Mouse (Mus musculus) CH12.LX (cell line): ENCODE results near the gene Chd1. TPM values are rescaled to one million over a fixed set of nuclear protein-coding genes. Genes with fewer than 3 reads are reported as not detected.

ENCODE experiments used
- DNase-seq: peaks from one replicate; pipeline ENCODE4 v3.0.0-alpha.2; 2013; ENCODE audit errors: extremely low read depth
- H3K27ac ChIP-seq: 2 replicates; pipeline ENCODE4 v1.5.1; 2012; ENCODE audit warnings: low read depth, mild to moderate bottlenecking, control low read depth, moderate library complexity; ENCODE audit not compliant: insufficient read depth
- H3K27me3 ChIP-seq: replicated peaks from 2 replicates; pipeline ENCODE3; 2012; ENCODE audit warnings: inconsistent platforms
- H3K36me3 ChIP-seq, 2 experiments: replicated peaks in 1 of 2; 2 replicates each; pipeline versions ENCODE3 to v1.6.1; 2012; ENCODE audit warnings: inconsistent platforms in 1 of 2, low read length in 1 of 2, mild to moderate bottlenecking in 1 of 2, mixed read lengths in 1 of 2, moderate library complexity in 1 of 2; ENCODE audit not compliant: control insufficient read depth in 1 of 2, insufficient read depth in 1 of 2
- H3K4me1 ChIP-seq, 2 experiments: 2 replicates each; pipeline ENCODE4 v1.6.1; 2012; ENCODE audit warnings: inconsistent platforms in 1 of 2, moderate library complexity in 1 of 2; ENCODE audit not compliant: insufficient read depth in 2 of 2, control insufficient read depth in 1 of 2
- H3K4me2 ChIP-seq: 2 replicates; pipeline ENCODE4 v1.6.1; 2012; ENCODE audit warnings: low read depth, mild to moderate bottlenecking, control low read depth; ENCODE audit not compliant: poor library complexity, insufficient read depth, severe bottlenecking
- H3K4me3 ChIP-seq, 3 experiments: fragments of 150-350 bp in 1 of 3; sonication (generic) in 1 of 3; replicated peaks in 1 of 3; 2 replicates each; pipeline versions ENCODE3 to v1.5.1; 2011 to 2012; ENCODE audit warnings: low read depth in 2 of 3, low read length in 2 of 3, mild to moderate bottlenecking in 2 of 3, moderate library complexity in 2 of 3, control low read depth in 1 of 3, improper control_type of control experiment in 1 of 3, inconsistent platforms in 1 of 3, mixed read lengths in 1 of 3; ENCODE audit not compliant: poor library complexity in 1 of 3
- H3K79me2 ChIP-seq: replicated peaks from 2 replicates; pipeline ENCODE4 v1.6.1; 2012; ENCODE audit warnings: mild to moderate bottlenecking, moderate library complexity; ENCODE audit not compliant: control insufficient read depth, poor library complexity, insufficient read depth, severe bottlenecking; ENCODE audit errors: extremely low read depth
- H3K9ac ChIP-seq: 2 replicates; pipeline ENCODE4 v1.6.1; 2012; ENCODE audit warnings: low read depth, mild to moderate bottlenecking, control low read depth, moderate library complexity; ENCODE audit not compliant: insufficient read depth
- H3K9me3 ChIP-seq: replicated peaks from 2 replicates; pipeline ENCODE3; 2012; ENCODE audit warnings: low read length, inconsistent platforms, mixed read lengths
- CTCF ChIP-seq, 2 experiments: IDR thresholded peaks in 1 of 2; conservative IDR thresholded peaks in 1 of 2; 2 replicates each; pipeline ENCODE4 v1.5.1; 2011 to 2012; ENCODE audit warnings: low read depth in 2 of 2, low read length in 2 of 2, improper control_type of control experiment in 1 of 2, inconsistent platforms in 1 of 2, mild to moderate bottlenecking in 1 of 2, moderate library complexity in 1 of 2
- E2F4 ChIP-seq: IDR thresholded peaks from 2 replicates; pipeline ENCODE4 v1.6.1; 2011; ENCODE audit warnings: low read depth, low read length, improper control_type of control experiment; ENCODE audit not compliant: insufficient replicate concordance
- EP300 ChIP-seq: IDR thresholded peaks from 2 replicates; pipeline ENCODE4 v1.6.1; 2011; ENCODE audit warnings: low read length, improper control_type of control experiment
- IRF4 ChIP-seq: IDR thresholded peaks from 2 replicates; pipeline ENCODE4 v1.6.1; 2014; ENCODE audit warnings: low read depth, mild to moderate bottlenecking, inconsistent platforms, low read length, improper control_type of control experiment
- JUN ChIP-seq: IDR thresholded peaks from 2 replicates; pipeline ENCODE4 v1.6.1; 2011; ENCODE audit warnings: low read depth, mild to moderate bottlenecking, low read length, improper control_type of control experiment, moderate library complexity; ENCODE audit not compliant: insufficient read depth
- MAFK ChIP-seq: IDR thresholded peaks from 2 replicates; pipeline ENCODE4 v1.6.1; 2011; ENCODE audit warnings: low read length, improper control_type of control experiment; ENCODE audit not compliant: insufficient replicate concordance
- MEF2A ChIP-seq: IDR thresholded peaks from 2 replicates; pipeline ENCODE4 v1.6.1; 2014; ENCODE audit warnings: low read depth, mild to moderate bottlenecking, inconsistent platforms, low read length, improper control_type of control experiment, borderline replicate concordance
- NELFE ChIP-seq: IDR thresholded peaks from 2 replicates; pipeline ENCODE4 v1.6.1; 2011; ENCODE audit warnings: low read depth, low read length, improper control_type of control experiment
- PAX5 ChIP-seq: IDR thresholded peaks from 2 replicates; pipeline ENCODE4 v1.6.1; 2012; ENCODE audit warnings: low read length, inconsistent platforms, mixed read lengths
- POLR2A ChIP-seq: IDR thresholded peaks from 2 replicates; pipeline ENCODE4 v1.6.1; 2011; ENCODE audit warnings: low read depth, mild to moderate bottlenecking, improper control_type of control experiment, low read length
- SMC3 ChIP-seq: IDR thresholded peaks from 2 replicates; pipeline ENCODE4 v1.6.1; 2011; ENCODE audit warnings: low read depth, low read length, improper control_type of control experiment
- TBP ChIP-seq: conservative IDR thresholded peaks from 2 replicates; pipeline ENCODE4 v1.6.1; 2011; ENCODE audit warnings: low read depth, low read length, improper control_type of control experiment
- UBTF ChIP-seq: IDR thresholded peaks from 2 replicates; pipeline ENCODE4 v1.6.1; 2012; ENCODE audit warnings: low read depth, mild to moderate bottlenecking, inconsistent platforms, low read length, improper control_type of control experiment, moderate library complexity
- USF2 ChIP-seq: conservative IDR thresholded peaks from 2 replicates; pipeline ENCODE4 v1.6.1; 2011; ENCODE audit warnings: low read depth, low read length, improper control_type of control experiment
- ZNF384 ChIP-seq: IDR thresholded peaks from 2 replicates; pipeline ENCODE4 v1.6.1; 2012; ENCODE audit warnings: low read depth, low read length, improper control_type of control experiment, inconsistent platforms
- dilution Hi-C: fragments of 300-500 bp; cut with MboI; formaldehyde crosslinking; loops from 2 replicates; pipeline ENCODE4 v1.14.3; 2020; ENCODE audit warnings: low sequenced_read_pairs; ENCODE audit not compliant: extremely low pct_unique_long_range_greater_than_20kb, extremely low pct_ligation_motif_present
- in situ Hi-C: fragments of 300-500 bp; cut with MboI; formaldehyde crosslinking; loops from 3 replicates; pipeline ENCODE4 v1.14.3; 2019; ENCODE audit warnings: low sequenced_read_pairs, low pct_ligation_motif_present, low pct_unique_long_range_greater_than_20kb, mixed read lengths
- polyA plus RNA-seq: library from polyadenylated mRNA; unstranded; fragments of >175 nt; gene quantifications from 2 replicates; pipeline ENCODE4 v1.2.1, GENCODE M21; 2012; ENCODE audit warnings: low read depth; ENCODE audit not compliant: insufficient read length
- total RNA-seq, 2 experiments: library from RNA; depleted of rRNA; stranded (reverse); fragments of 300-350 nt in 1 of 2; fragments of >200 nt in 1 of 2; gene quantifications; 2 replicates each; pipeline ENCODE4 v1.2.3; 2012 to 2014

Gene Chd1
- total and polyA plus RNA-seq, 3 experiments: 29.6 to 45.0 (median 32.0) TPM

DNA sequence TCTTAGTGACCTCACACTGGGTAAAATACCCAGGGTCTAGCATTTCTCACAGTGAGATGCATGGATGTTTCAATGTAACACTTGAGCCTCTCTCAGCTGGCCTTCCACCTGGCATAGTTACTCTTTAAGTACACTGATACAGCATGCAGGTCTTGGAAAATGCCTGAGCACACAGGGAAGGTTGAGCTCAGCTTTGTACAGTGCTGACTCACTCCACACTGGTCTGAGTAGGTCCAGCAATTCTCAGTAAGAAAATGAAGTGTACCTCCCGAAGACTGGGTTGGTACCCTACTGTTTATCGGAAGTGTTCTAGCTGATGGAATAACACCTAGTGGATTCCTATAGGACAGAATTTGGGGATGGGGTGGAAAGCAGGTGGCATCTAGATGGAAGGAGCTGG, 112.9 kb downstream of the Chd1 start:
- no peaks in the 10 kb centered on the region for H3K27me3 ChIP-seq
- dilution Hi-C loops: no loop called here
- H3K4me3 ChIP-seq: no peak overlapping the region
- H3K4me1 ChIP-seq: peaks cover 4 to 72% of the 10 kb centered on the region in 2 experiments
- H3K36me3 ChIP-seq: peaks cover 5 to 51% of the 10 kb centered on the region in 2 experiments
- TF ChIP-seq POLR2A: no peak
- TF ChIP-seq UBTF: no peak
- TF ChIP-seq TBP: no peak
- no peak for TF ChIP-seq IRF4
- TF ChIP-seq, all 38 proteins: peak for 0
- no peak for DNase-seq
- Histone ChIP-seq H3K9me3 (no peaks in the 10 kb centered on the region), H3K9ac (no peak overlapping the region), H3K27ac (no peak overlapping the region), H3K4me2 (no peak overlapping the region), H3K79me2 (peaks cover 18% of the 10 kb centered on the region)
- in situ Hi-C loops: loop anchor here (25.0 kb wide), 1 partner anchor 1095 kb away; no protein-coding TSS in a partner anchor

DNA sequence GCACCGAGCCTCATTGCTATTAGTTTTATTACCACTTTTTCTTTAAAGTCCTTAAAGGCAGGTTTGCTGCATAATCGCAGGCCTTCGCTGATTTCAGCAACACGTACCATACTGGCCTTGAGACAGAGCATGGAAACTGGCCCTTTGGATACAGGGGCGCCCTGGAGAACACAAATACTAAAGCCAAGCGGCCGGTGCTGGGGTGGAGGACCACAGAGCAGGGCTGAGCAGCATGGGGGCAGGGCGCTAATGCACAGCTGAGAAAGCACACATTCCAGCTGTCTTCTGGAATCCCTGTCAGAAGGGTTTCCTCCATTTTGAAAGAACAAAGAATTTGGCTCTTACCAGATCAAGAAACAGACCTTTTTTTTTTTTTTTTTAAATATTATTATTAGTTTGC, 113.6 kb downstream of the Chd1 start:
- Histone ChIP-seq H3K4me3 (no peak overlapping the region), H3K27me3 (no peaks in the 10 kb centered on the region), H3K9me3 (no peaks in the 10 kb centered on the region), H3K9ac (no peak overlapping the region), H3K36me3 (peaks cover 5 to 49% of the 10 kb centered on the region in 2 experiments), H3K79me2 (peaks cover 21% of the 10 kb centered on the region), H3K27ac (no peak overlapping the region), H3K4me2 (no peak overlapping the region), H3K4me1 (peaks cover 4 to 74% of the 10 kb centered on the region in 2 experiments)
- dilution Hi-C loops: no loop called here
- TF ChIP-seq EP300 (no peak), JUN (no peak), POLR2A (no peak), NELFE (no peak), PAX5 (no peak), ZNF384 (no peak), USF2 (no peak), MAFK (no peak)
- no peak for DNase-seq
- in situ Hi-C loops: loop anchor here (25.0 kb wide), 1 partner anchor 1094 kb away; no protein-coding TSS in a partner anchor

DNA sequence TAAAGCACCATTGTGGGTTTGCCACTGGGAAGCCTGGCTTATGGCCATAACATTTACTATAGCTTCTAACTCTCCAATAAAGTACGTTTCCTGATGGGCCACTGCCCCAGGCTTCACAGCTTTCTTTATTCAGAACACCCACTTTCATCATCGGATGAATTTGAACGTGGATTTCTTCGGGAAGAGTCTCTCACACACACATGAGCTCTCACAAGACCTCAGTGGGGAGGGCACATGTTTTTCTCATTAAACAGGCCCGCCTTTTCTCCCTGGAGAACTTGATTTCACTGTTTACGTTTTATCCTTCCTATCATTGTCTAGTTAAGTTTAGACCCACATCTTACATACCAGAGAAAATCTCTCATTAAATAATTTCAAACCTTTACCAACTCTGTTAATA, 115.4 kb downstream of the Chd1 start:
- Histone ChIP-seq H3K27me3 (no peaks in the 10 kb centered on the region), H3K9me3 (no peaks in the 10 kb centered on the region), H3K4me2 (no peak overlapping the region), H3K27ac (no peak overlapping the region), H3K4me1 (peaks cover 6 to 73% of the 10 kb centered on the region in 2 experiments), H3K79me2 (peaks cover 30% of the 10 kb centered on the region), H3K4me3 (no peak overlapping the region), H3K9ac (no peak overlapping the region), H3K36me3 (peaks cover 5 to 36% of the 10 kb centered on the region in 2 experiments)
- in situ Hi-C loops (loop anchor here (25.0 kb wide), 1 partner anchor 1092 kb away; no protein-coding TSS in a partner anchor), dilution Hi-C loops (no loop called here)
- TF ChIP-seq CTCF (conservative IDR thresholded peaks at IDR 0.05 in 1 of 2, IDR thresholded peaks at IDR 0.05 in 1 of 2; ENCODE audit: low read depth in 2 of 2, low read length in 2 of 2): no peak
- TF ChIP-seq MEF2A: no peak
- TF ChIP-seq E2F4: no peak
- TF ChIP-seq SMC3: no peak
- no peak for TF ChIP-seq TBP
- TF ChIP-seq JUN: no peak
- no peak for DNase-seq
